Mouse (Mus musculus): ENCODE measurements at regions not wholly inside any gene's neighbourhood (a gene's known extent, or its start where the extent isn't known, plus 50 kb on each side); places are given as distances from the start of the nearest gene placed in this dataset.

- H3K4me1 ChIP-seq (ENCODE audit: control insufficient read depth in 1 of 2, insufficient read depth in 2 of 2), result no peaks in the 10 kb centered on the region
- H3K27me3 ChIP-seq (replicated peaks), result no peaks in the 10 kb centered on the region
- in situ Hi-C loops (cut with MboI; ENCODE audit: low pct_ligation_motif_present, low pct_unique_long_range_greater_than_20kb, low sequenced_read_pairs) (no loop called here), dilution Hi-C loops (cut with MboI; ENCODE audit: extremely low pct_ligation_motif_present, extremely low pct_unique_long_range_greater_than_20kb, low sequenced_read_pairs) (no loop called here)
- TF ChIP-seq SMC3 (IDR thresholded peaks at IDR 0.05; ENCODE audit: low read depth, low read length) (no peak), CHD1 (IDR thresholded peaks at IDR 0.05; ENCODE audit: low read depth, low read length) (no peak), USF1 (IDR thresholded peaks at IDR 0.05; ENCODE audit: low read depth, low read length) (no peak), RCOR1 (conservative IDR thresholded peaks at IDR 0.05; ENCODE audit: low read depth, low read length) (no peak), UBTF (IDR thresholded peaks at IDR 0.05; ENCODE audit: low read depth, low read length) (no peak), ETS1 (conservative IDR thresholded peaks at IDR 0.05; ENCODE audit: low read depth, low read length) (no peak)
- no peak overlapping the region for H3K4me2 ChIP-seq (ENCODE audit: insufficient read depth, low read depth, poor library complexity, severe bottlenecking)
- no peaks in the 10 kb centered on the region for H3K79me2 ChIP-seq (replicated peaks; ENCODE audit: control insufficient read depth, extremely low read depth, insufficient read depth, poor library complexity, severe bottlenecking)
- peaks cover 16% of the 10 kb centered on the region for H3K9me3 ChIP-seq (replicated peaks; ENCODE audit: low read length)
- H3K4me3 ChIP-seq (replicated peaks in 1 of 3; ENCODE audit: low read depth in 2 of 3, low read length in 2 of 3, poor library complexity in 1 of 3), result no peak overlapping the region
- no peak for DNase-seq (ENCODE audit: extremely low read depth)
- no peak overlapping the region for H3K27ac ChIP-seq (ENCODE audit: insufficient read depth, low read depth)
- H3K9ac ChIP-seq (ENCODE audit: insufficient read depth, low read depth), result no peak overlapping the region
- no peaks in the 10 kb centered on the region for H3K36me3 ChIP-seq (replicated peaks in 1 of 2; ENCODE audit: control insufficient read depth in 1 of 2, insufficient read depth in 1 of 2, low read length in 1 of 2)
Observed at GRCm38 (mm10) chr1:148750806-148751205, 1210.3 kb downstream of the Pla2g4a start.

- Histone ChIP-seq H3K27ac (ENCODE audit: insufficient read depth, low read depth) (no peak overlapping the region), H3K9ac (ENCODE audit: insufficient read depth, low read depth) (no peak overlapping the region), H3K36me3 (replicated peaks in 1 of 2; ENCODE audit: control insufficient read depth in 1 of 2, insufficient read depth in 1 of 2, low read length in 1 of 2) (no peaks in the 10 kb centered on the region), H3K27me3 (replicated peaks) (no peaks in the 10 kb centered on the region), H3K9me3 (replicated peaks; ENCODE audit: low read length) (peaks cover 10% of the 10 kb centered on the region), H3K4me3 (replicated peaks in 1 of 3; ENCODE audit: low read depth in 2 of 3, low read length in 2 of 3, poor library complexity in 1 of 3) (no peak overlapping the region), H3K79me2 (replicated peaks; ENCODE audit: control insufficient read depth, extremely low read depth, insufficient read depth, poor library complexity, severe bottlenecking) (no peaks in the 10 kb centered on the region), H3K4me1 (ENCODE audit: control insufficient read depth in 1 of 2, insufficient read depth in 2 of 2) (no peaks in the 10 kb centered on the region), H3K4me2 (ENCODE audit: insufficient read depth, low read depth, poor library complexity, severe bottlenecking) (no peak overlapping the region)
- in situ Hi-C loops (cut with MboI; ENCODE audit: low pct_ligation_motif_present, low pct_unique_long_range_greater_than_20kb, low sequenced_read_pairs), result no loop called here
- no peak for TF ChIP-seq CTCF (conservative IDR thresholded peaks at IDR 0.05 in 1 of 2, IDR thresholded peaks at IDR 0.05 in 1 of 2; ENCODE audit: low read depth in 2 of 2, low read length in 2 of 2)
- TF ChIP-seq MAX (IDR thresholded peaks at IDR 0.05; ENCODE audit: low read length), result no peak
- TF ChIP-seq SMC3 (IDR thresholded peaks at IDR 0.05; ENCODE audit: low read depth, low read length), result no peak
- no peak for TF ChIP-seq USF2 (conservative IDR thresholded peaks at IDR 0.05; ENCODE audit: low read depth, low read length)
- TF ChIP-seq ZMIZ1 (IDR thresholded peaks at IDR 0.05; ENCODE audit: low read depth, low read length), result no peak
- no peak for TF ChIP-seq CHD2 (IDR thresholded peaks at IDR 0.05; ENCODE audit: low read length)
- no peak for TF ChIP-seq ZNF384 (IDR thresholded peaks at IDR 0.05; ENCODE audit: low read depth, low read length)
- no peak for TF ChIP-seq JUN (IDR thresholded peaks at IDR 0.05; ENCODE audit: insufficient read depth, low read depth, low read length)
- TF ChIP-seq MYC (IDR thresholded peaks at IDR 0.05; ENCODE audit: low read depth, low read length), result no peak
- no peak for TF ChIP-seq USF1 (IDR thresholded peaks at IDR 0.05; ENCODE audit: low read depth, low read length)
- dilution Hi-C loops (cut with MboI; ENCODE audit: extremely low pct_ligation_motif_present, extremely low pct_unique_long_range_greater_than_20kb, low sequenced_read_pairs), result no loop called here
- DNase-seq (ENCODE audit: extremely low read depth), result no peak
Observed at GRCm38 (mm10) chr1:148722106-148722505, 1239.0 kb downstream of the Pla2g4a start.

GRCm38 (mm10) chr1:148721409-148721808 lies 1239.7 kb downstream of the Pla2g4a start:
- in situ Hi-C loops (cut with MboI; ENCODE audit: low pct_ligation_motif_present, low pct_unique_long_range_greater_than_20kb, low sequenced_read_pairs) (no loop called here), dilution Hi-C loops (cut with MboI; ENCODE audit: extremely low pct_ligation_motif_present, extremely low pct_unique_long_range_greater_than_20kb, low sequenced_read_pairs) (no loop called here)
- H3K4me1 ChIP-seq (ENCODE audit: control insufficient read depth in 1 of 2, insufficient read depth in 2 of 2), result no peaks in the 10 kb centered on the region
- no peak overlapping the region for H3K4me2 ChIP-seq (ENCODE audit: insufficient read depth, low read depth, poor library complexity, severe bottlenecking)
- H3K27me3 ChIP-seq (replicated peaks), result no peaks in the 10 kb centered on the region
- TF ChIP-seq ZKSCAN1 (IDR thresholded peaks at IDR 0.05; ENCODE audit: borderline replicate concordance, low read depth, low read length), result no peak
- TF ChIP-seq SMC3 (IDR thresholded peaks at IDR 0.05; ENCODE audit: low read depth, low read length), result no peak
- TF ChIP-seq MAFK (IDR thresholded peaks at IDR 0.05; ENCODE audit: insufficient replicate concordance, low read length), result no peak
- no peak for TF ChIP-seq USF1 (IDR thresholded peaks at IDR 0.05; ENCODE audit: low read depth, low read length)
- TF ChIP-seq KAT2A (IDR thresholded peaks at IDR 0.05; ENCODE audit: insufficient replicate concordance, low read length), result no peak
- no peak for TF ChIP-seq CHD2 (IDR thresholded peaks at IDR 0.05; ENCODE audit: low read length)
- TF ChIP-seq UBTF (IDR thresholded peaks at IDR 0.05; ENCODE audit: low read depth, low read length), result no peak
- no peak for TF ChIP-seq CHD1 (IDR thresholded peaks at IDR 0.05; ENCODE audit: low read depth, low read length)
- TF ChIP-seq BHLHE40 (IDR thresholded peaks at IDR 0.05; ENCODE audit: low read depth, low read length), result no peak
- TF ChIP-seq E2F4 (IDR thresholded peaks at IDR 0.05; ENCODE audit: insufficient replicate concordance, low read depth, low read length), result no peak
- TF ChIP-seq RAD21 (IDR thresholded peaks at IDR 0.05; ENCODE audit: low read depth, low read length), result no peak
- no peak for TF ChIP-seq NRF1 (IDR thresholded peaks at IDR 0.05; ENCODE audit: low read depth, low read length)
- no peak for TF ChIP-seq NELFE (IDR thresholded peaks at IDR 0.05; ENCODE audit: low read depth, low read length)
- TF ChIP-seq MYC (IDR thresholded peaks at IDR 0.05; ENCODE audit: low read depth, low read length), result no peak
- no peak for TF ChIP-seq SIN3A (IDR thresholded peaks at IDR 0.05; ENCODE audit: low read length)
- no peak for TF ChIP-seq ETS1 (conservative IDR thresholded peaks at IDR 0.05; ENCODE audit: low read depth, low read length)
- TF ChIP-seq MEF2A (IDR thresholded peaks at IDR 0.05; ENCODE audit: borderline replicate concordance, low read depth, low read length), result no peak
- H3K9me3 ChIP-seq (replicated peaks; ENCODE audit: low read length), result peaks cover 11% of the 10 kb centered on the region
- H3K79me2 ChIP-seq (replicated peaks; ENCODE audit: control insufficient read depth, extremely low read depth, insufficient read depth, poor library complexity, severe bottlenecking), result no peaks in the 10 kb centered on the region
- no peak overlapping the region for H3K4me3 ChIP-seq (replicated peaks in 1 of 3; ENCODE audit: low read depth in 2 of 3, low read length in 2 of 3, poor library complexity in 1 of 3)
- no peak for DNase-seq (ENCODE audit: extremely low read depth)
- H3K9ac ChIP-seq (ENCODE audit: insufficient read depth, low read depth), result no peak overlapping the region
- H3K36me3 ChIP-seq (replicated peaks in 1 of 2; ENCODE audit: control insufficient read depth in 1 of 2, insufficient read depth in 1 of 2, low read length in 1 of 2), result no peaks in the 10 kb centered on the region
- no peak overlapping the region for H3K27ac ChIP-seq (ENCODE audit: insufficient read depth, low read depth)
